Mouse (Mus musculus): ENCODE results near the gene Gm21987.

Gene Gm21987

DNA sequence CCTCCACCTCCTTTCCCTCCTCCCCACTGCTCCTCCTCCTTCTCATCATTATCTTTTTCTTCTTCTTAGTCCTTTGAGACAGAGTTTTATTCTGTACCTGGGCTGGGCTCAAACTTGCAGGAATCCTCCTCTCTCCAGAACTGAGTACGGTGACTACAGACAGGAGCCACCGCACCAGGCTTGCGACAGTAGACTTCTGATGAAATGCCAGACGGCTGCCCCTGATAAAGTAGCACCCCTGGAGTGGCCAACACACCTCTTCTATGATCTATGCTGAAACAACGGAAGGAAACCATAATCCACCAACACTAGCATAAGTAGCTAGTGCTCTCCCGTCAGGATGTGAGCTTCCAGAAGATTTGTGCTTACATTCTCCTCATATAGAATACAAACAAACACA is 40.5 kb downstream of the Gm21987 start:
- DNase-seq (ENCODE audit: low read depth, low spot score) = no peak
- Histone ChIP-seq H3K36me3 (ENCODE audit: control insufficient read depth, insufficient read depth, low read length, poor library complexity, severe bottlenecking) (no peaks in the 10 kb centered on the region), H3K27me3 (ENCODE audit: control insufficient read depth, insufficient read depth, low read length, poor library complexity, severe bottlenecking) (no peaks in the 10 kb centered on the region)

DNA sequence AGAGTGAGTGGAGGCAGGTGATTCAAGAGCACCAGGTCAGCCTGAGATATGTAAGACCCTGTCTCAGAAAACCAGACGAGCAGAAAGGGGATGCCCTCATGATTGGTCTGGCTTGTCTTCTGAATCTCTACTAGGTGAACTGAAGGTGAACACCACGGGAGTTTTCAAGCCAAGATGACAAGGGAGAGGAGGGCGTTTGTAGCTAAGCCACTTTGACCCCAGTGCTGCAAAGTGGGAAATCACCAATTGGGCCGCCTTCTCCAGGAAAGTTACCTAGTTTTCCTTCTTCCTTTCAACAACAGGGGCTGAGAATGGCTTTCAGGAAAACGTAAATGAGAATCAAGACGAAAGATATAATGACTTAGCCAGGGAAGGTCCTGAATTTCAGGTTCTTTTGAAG is 41.9 kb downstream of the Gm21987 start:
- Histone ChIP-seq H3K27me3 (ENCODE audit: control insufficient read depth, insufficient read depth, low read length, poor library complexity, severe bottlenecking) (no peaks in the 10 kb centered on the region), H3K36me3 (ENCODE audit: control insufficient read depth, insufficient read depth, low read length, poor library complexity, severe bottlenecking) (no peaks in the 10 kb centered on the region)
- no peak for DNase-seq (ENCODE audit: low read depth, low spot score)

DNA sequence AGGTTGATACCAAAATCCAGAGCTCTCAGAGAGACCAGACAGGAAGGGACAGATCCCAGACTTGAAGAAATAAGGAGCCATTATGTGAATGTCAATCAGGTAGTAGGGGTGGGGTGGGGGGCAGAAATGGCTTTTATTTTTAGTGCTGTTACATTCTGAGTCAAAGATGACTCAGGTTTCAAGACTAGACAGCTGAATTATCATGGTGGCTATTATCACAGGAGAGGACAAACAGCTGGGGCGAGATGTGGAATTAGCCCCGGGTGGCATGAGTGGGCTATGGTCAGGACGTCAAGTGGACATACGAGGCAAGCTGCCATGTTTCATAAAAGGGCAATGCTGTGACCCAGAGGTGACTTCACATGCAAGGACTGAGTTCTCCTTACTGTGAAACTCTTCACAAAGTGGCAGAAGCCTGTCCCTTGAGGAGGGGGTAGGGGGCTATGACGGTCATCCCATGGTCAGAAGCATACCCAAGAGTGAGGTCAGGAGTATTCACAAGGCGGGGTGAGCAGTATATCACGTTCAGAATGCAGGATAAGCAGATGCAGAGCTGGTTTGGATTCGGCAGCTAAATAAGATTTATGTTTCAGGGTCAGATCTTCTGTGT is 42.5 kb downstream of the Gm21987 start:
- Histone ChIP-seq H3K27me3 (ENCODE audit: control insufficient read depth, insufficient read depth, low read length, poor library complexity, severe bottlenecking) (no peaks in the 10 kb centered on the region), H3K36me3 (ENCODE audit: control insufficient read depth, insufficient read depth, low read length, poor library complexity, severe bottlenecking) (no peaks in the 10 kb centered on the region)
- DNase-seq (ENCODE audit: low read depth, low spot score) = no peak

DNA sequence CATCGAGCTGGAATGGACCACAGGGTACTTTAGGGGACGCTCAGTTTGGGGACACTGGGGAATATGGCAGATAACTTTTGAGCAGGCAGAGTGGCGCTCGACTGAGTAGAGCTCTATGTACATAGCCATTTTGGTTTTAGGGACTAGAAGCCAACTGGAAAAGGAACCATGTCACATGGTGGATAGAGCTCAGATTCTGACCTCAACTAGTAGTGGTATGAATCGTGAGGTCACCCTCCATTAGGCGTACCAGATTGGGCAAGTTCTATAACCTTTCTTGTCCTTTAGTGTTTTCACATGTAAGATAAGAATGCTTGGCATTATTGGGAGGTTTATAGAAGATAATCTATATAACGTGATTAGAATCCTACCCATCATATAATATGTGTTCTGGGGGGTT is 43.5 kb downstream of the Gm21987 start:
- H3K27me3 ChIP-seq (ENCODE audit: control insufficient read depth, insufficient read depth, low read length, poor library complexity, severe bottlenecking) = no peaks in the 10 kb centered on the region
- H3K36me3 ChIP-seq (ENCODE audit: control insufficient read depth, insufficient read depth, low read length, poor library complexity, severe bottlenecking) = no peaks in the 10 kb centered on the region
- no peak for DNase-seq (ENCODE audit: low read depth, low spot score)

DNA sequence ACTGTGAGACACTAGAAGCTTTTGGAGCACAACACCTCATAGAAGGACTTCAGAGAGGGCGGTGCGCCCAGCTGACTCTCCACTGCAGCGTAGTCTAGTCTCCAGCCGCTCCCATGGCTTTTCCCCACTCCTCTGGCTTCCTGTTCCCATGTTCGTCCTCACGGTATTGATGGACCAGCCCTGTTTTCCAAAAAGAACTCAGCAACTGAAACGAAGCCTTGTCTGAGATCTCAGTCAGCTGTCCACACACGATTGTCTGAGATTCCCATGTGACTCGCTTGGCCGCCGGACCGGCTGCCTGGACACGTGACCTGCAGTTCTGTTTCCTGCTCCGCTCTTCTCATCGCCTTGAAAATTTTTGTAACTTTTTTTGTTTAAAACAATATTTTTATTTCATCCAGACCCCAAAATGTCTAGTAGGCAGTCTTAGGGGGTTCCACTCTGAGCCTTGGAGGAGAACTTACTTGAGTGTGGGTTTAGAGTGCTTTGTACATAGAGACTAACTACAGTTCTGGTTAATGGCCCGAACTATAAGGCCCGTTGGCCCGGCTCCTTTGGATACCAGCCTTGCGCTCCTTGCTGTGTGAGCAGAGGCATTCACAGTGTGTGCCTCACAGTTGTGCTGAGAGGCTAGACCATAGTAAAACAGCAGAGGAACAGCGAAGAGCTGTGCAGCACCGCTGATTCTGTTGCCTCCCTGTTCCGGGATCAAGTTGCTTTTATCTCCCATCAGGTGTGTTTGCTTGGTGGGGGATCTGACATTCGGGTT is 45.5 kb downstream of the Gm21987 start:
- no peaks in the 10 kb centered on the region for H3K36me3 ChIP-seq (ENCODE audit: control insufficient read depth, insufficient read depth, low read length, poor library complexity, severe bottlenecking)
- no peak for DNase-seq (ENCODE audit: low read depth, low spot score)
- H3K27me3 ChIP-seq (ENCODE audit: control insufficient read depth, insufficient read depth, low read length, poor library complexity, severe bottlenecking) = no peaks in the 10 kb centered on the region

DNA sequence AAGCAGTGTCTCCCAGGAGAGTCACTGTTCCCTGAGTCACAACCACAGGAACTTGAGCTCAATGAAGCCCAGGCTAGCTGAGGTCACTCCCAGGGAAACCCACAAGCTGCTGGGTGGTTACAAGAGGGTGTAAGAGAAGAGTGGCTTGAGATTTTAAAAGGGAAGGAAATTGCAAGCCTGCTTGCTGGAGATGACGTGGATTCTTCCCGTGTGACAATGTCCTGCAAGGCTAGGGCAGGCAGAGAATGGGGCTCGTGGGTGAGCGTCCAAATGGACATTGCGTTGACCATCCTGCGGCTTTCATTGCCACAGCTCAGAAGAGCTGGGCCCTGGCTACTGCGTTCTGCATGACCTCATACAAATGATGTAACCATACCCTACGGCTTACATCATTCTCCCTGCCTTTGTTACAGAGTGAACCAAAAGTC is 47.4 kb downstream of the Gm21987 start:
- Histone ChIP-seq H3K36me3 (ENCODE audit: control insufficient read depth, insufficient read depth, low read length, poor library complexity, severe bottlenecking) (no peaks in the 10 kb centered on the region), H3K27me3 (ENCODE audit: control insufficient read depth, insufficient read depth, low read length, poor library complexity, severe bottlenecking) (no peaks in the 10 kb centered on the region)
- DNase-seq (ENCODE audit: low read depth, low spot score) = no peak

DNA sequence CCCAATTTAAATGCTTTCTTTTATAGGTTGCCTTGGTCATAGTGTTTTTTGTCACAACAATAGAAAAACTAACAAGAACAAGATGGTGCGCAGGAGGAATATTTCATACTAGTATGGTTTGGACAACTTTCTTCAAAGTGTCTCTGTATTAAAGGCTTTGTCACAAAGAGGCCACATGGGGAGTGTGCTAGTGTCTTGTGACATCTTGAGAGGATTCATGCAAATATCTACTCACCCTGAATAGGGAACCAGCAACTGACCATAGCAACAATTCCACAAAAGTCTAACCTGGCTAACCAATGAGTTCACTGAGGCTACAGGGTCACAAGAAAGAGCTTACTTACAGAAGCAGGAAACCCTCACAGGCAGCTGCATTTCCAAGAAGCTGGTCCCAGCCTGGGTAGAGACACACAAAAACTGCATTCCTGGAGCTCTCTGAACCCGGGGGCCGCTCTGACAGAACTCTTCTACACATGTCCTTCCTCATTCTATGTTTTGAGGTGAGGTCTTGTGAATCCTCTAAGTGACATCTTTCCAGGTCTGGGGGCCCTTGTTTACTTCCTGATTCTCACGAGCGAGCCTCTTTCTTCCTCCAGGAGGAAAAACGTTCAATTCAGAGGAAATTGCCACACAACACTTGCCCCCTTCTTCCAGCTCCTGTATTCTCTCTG is 48.4 kb downstream of the Gm21987 start:
- no peaks in the 10 kb centered on the region for H3K27me3 ChIP-seq (ENCODE audit: control insufficient read depth, insufficient read depth, low read length, poor library complexity, severe bottlenecking)
- peak; percentile 45 for DNase-seq (ENCODE audit: low read depth, low spot score)
- no peaks in the 10 kb centered on the region for H3K36me3 ChIP-seq (ENCODE audit: control insufficient read depth, insufficient read depth, low read length, poor library complexity, severe bottlenecking)

DNA sequence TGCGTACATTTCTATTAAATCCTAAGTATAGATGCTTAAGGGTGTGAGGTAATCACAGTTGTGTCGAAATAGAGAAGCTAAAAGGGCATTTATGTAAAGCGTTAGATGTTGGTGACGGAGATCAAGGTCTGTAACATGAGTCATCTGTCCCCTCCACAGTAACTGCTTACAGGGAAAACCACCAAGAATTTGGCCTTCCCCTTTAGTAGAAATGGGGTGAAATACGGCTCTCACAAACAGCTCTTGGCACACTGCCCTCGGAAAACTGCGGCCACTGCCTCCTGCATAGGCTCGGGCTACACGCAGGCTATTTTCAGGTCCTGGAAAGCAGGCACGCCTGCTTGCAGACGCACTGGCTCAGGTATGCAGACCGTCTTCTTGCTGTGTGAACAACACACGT is 49.3 kb downstream of the Gm21987 start:
- Histone ChIP-seq H3K27me3 (ENCODE audit: control insufficient read depth, insufficient read depth, low read length, poor library complexity, severe bottlenecking) (no peaks in the 10 kb centered on the region), H3K36me3 (ENCODE audit: control insufficient read depth, insufficient read depth, low read length, poor library complexity, severe bottlenecking) (no peaks in the 10 kb centered on the region)
- DNase-seq (ENCODE audit: low read depth, low spot score) = peak; percentile 54

DNA sequence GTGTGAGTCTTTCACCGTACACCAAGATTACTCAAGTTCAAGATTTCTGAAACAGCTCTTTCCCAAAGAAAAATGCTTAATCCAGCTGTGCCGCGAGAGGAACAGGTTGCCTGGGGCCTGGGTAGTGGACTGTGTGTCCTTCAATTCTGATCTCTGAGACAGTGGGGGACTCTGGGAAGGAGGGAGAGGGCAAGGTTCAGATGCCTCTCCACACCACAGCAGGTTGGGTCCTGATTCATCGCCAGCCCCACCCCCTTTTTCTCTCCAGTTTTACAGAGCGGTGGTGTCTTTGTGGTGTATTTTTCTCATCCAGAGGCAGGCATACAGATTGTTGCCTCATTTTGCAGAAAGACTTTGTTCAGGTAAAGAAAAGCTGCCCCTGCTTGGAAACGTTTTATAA is 51.4 kb downstream of the Gm21987 start:
- H3K36me3 ChIP-seq (ENCODE audit: control insufficient read depth, insufficient read depth, low read length, poor library complexity, severe bottlenecking) = no peaks in the 10 kb centered on the region
- H3K27me3 ChIP-seq (ENCODE audit: control insufficient read depth, insufficient read depth, low read length, poor library complexity, severe bottlenecking) = no peaks in the 10 kb centered on the region
- DNase-seq (ENCODE audit: low read depth, low spot score) = no peak

DNA sequence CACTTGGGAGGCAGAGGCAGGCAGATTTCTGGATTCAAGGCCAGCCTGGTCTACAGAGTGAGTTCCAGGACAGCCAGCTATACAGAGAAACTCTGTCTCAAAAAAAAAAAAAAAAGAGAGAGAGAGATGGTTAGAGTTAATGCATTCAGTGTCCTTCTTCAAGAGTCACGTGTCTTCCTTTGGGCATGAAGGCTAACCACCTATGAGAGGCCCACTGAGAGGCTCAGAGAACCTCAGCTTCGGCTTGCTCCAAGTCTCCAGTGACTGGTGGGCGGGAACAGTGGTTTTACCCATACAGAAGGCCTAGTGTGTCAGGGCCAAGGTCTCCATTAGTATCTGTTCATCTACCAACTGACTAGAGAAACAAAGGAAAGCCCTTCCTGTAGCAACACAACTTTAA is 52.2 kb downstream of the Gm21987 start:
- Histone ChIP-seq H3K36me3 (ENCODE audit: control insufficient read depth, insufficient read depth, low read length, poor library complexity, severe bottlenecking) (no peaks in the 10 kb centered on the region), H3K27me3 (ENCODE audit: control insufficient read depth, insufficient read depth, low read length, poor library complexity, severe bottlenecking) (no peaks in the 10 kb centered on the region)
- DNase-seq (ENCODE audit: low read depth, low spot score) = no peak

DNA sequence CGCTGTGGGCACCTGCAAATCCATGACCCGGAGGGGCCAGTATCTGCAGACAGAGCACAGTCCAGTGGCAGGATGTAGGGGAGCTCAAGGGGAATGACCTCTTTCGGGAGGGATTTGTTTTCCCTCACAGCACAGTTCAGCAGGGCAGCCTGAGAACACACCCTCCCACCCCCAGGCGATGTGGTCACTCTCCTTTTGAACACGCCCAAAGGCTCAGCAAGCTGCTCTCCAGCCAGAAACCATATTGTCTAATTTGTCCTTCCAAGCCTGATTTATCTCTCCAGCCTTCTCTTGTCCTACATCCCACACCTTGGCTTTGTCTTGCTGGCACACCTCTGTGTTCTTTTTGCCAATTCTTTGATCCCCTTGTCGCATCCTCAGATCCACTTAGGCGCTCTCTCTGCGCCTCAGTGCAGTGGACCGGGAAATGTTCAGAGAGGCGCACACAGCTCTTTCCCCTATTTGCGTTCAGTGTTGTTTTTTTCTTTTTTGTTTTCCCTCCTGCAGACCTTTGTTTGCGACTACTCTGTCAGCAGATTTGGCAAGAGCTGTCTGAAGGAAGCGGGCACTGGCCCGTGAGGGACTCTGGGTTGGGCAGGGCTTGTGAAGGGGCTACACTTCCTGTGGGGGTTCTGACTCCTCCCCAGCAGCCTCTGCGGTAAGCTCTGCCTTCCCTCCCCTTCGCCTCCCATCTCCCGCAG is 52.8 kb downstream of the Gm21987 start:
- Histone ChIP-seq H3K36me3 (ENCODE audit: control insufficient read depth, insufficient read depth, low read length, poor library complexity, severe bottlenecking) (no peaks in the 10 kb centered on the region), H3K27me3 (ENCODE audit: control insufficient read depth, insufficient read depth, low read length, poor library complexity, severe bottlenecking) (no peaks in the 10 kb centered on the region)
- peak; percentile 46 for DNase-seq (ENCODE audit: low read depth, low spot score)

DNA sequence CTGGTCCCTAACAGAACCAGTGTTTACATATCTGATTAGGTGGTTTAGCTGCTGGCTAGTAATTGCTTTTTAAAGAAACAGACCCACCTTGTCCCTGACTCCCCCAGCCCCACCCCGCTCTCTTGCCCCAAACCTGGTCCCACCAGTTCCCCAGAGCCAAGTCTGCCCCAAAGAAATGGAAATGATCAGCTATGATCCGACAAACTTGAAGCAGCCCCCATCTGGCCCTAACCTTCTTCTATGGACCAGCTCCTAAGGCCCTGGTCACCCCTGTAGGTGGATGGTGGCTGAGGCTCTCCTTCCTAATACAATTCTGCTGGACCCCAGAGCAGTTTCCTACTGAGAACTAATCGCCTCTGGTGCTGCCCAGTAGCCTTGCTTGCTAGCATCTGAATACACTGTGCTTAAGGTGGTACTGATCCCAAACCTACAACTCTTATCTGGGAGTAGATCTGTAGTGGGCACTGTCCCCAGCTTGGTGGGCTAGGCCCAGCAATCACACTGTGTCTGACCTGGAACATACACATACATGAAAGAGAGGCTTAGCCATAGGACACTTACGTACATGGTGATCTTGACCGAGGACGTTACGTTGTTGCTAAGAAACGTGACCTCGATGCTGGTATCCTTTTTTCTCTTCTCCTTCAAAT is 53.6 kb downstream of the Gm21987 start:
- no peaks in the 10 kb centered on the region for H3K36me3 ChIP-seq (ENCODE audit: control insufficient read depth, insufficient read depth, low read length, poor library complexity, severe bottlenecking)
- DNase-seq (ENCODE audit: low read depth, low spot score) = no peak
- no peaks in the 10 kb centered on the region for H3K27me3 ChIP-seq (ENCODE audit: control insufficient read depth, insufficient read depth, low read length, poor library complexity, severe bottlenecking)

DNA sequence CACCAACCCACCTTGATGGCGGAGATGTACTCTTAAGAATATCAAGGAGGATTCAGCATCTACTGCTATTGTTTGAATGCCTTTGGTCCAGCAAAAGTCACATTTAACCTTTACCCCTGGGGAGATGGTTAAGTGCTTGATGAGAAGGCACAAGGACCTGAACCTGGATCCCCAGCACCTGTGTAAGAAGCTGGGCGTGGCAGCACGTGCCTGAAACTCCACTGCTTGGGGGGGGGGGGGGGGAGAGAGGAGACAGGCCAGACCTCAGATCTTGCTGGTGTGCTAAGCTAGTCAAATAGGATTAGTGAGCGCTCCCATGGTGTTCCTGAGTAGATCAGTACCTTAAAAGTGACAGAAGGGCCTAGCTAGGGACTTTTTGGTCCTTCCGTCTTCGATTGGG is 54.6 kb downstream of the Gm21987 start:
- no peak for DNase-seq (ENCODE audit: low read depth, low spot score)
- Histone ChIP-seq H3K27me3 (ENCODE audit: control insufficient read depth, insufficient read depth, low read length, poor library complexity, severe bottlenecking) (no peaks in the 10 kb centered on the region), H3K36me3 (ENCODE audit: control insufficient read depth, insufficient read depth, low read length, poor library complexity, severe bottlenecking) (no peaks in the 10 kb centered on the region)

DNA sequence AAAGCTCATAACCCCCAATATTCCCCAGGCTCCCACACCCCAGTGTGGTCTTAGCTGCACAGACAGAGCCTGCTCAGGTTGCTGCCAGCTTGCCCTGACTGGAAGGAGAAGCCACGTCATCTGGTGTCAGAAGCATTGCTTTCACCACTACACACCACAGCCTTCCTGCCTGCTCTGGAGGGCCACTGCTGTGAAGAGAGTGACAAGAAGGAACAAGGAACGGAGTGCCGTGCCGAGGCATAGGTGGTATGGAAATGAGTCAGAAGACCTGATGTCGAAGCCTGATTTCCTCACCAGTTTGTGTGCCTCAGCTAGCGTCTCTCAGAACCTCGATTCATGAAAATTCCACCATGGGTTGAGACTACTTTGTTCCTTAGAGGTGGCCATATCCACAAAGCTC is 56.8 kb downstream of the Gm21987 start:
- DNase-seq (ENCODE audit: low read depth, low spot score) = peak; percentile 72
- Histone ChIP-seq H3K36me3 (ENCODE audit: control insufficient read depth, insufficient read depth, low read length, poor library complexity, severe bottlenecking) (no peaks in the 10 kb centered on the region), H3K27me3 (ENCODE audit: control insufficient read depth, insufficient read depth, low read length, poor library complexity, severe bottlenecking) (no peaks in the 10 kb centered on the region)
